Mouse (Mus musculus) lung, adult 2 months (tissue): ENCODE results near the gene Ccpg1os. TPM values are rescaled to one million over a fixed set of nuclear protein-coding genes. Genes with fewer than 3 reads are reported as not detected.

Experiments
- DNase-seq: peaks from one replicate; pipeline ENCODE4 v3.0.0; 2022
- H3K4me1 ChIP-seq: fragments of 200-500 bp; 2 replicates; pipeline ENCODE4 v1.6.1; 2011; ENCODE audit warnings: low read length; ENCODE audit not compliant: control insufficient read depth, insufficient read depth
- H3K4me3 ChIP-seq: fragments of 200-500 bp; replicated peaks from 2 replicates; pipeline ENCODE3; 2011; ENCODE audit warnings: low read depth, mild to moderate bottlenecking, control low read depth, low read length; ENCODE audit errors: extremely low read depth
- CTCF ChIP-seq: fragments of 200-500 bp; IDR thresholded peaks from 2 replicates; pipeline ENCODE4 v1.5.1; 2011; ENCODE audit warnings: mild to moderate bottlenecking, low read length, control low read depth; ENCODE audit not compliant: insufficient read depth
- POLR2A ChIP-seq: fragments of 200-500 bp; IDR thresholded peaks from 2 replicates; pipeline ENCODE4 v1.6.1; 2011; ENCODE audit warnings: low read depth, mild to moderate bottlenecking, control low read depth, low read length, borderline replicate concordance; ENCODE audit errors: extremely low read depth
- WGBS: fragments of 180-500 bp; shearing (Covaris S2); methylation state at CpG from one replicate; pipeline ENCODE4 v1.1.7; 2018; 5-methylcytosine and 5-hydroxymethylcytosine counted together
- polyA plus RNA-seq: library from polyadenylated mRNA; depleted of rRNA; stranded (reverse); fragments of >200 nt; gene quantifications from 2 replicates; pipeline ENCODE4 v1.2.3, GENCODE M21; 2012

Gene Ccpg1os
- polyA plus RNA-seq, 1 experiment, result 21.1 TPM

DNA sequence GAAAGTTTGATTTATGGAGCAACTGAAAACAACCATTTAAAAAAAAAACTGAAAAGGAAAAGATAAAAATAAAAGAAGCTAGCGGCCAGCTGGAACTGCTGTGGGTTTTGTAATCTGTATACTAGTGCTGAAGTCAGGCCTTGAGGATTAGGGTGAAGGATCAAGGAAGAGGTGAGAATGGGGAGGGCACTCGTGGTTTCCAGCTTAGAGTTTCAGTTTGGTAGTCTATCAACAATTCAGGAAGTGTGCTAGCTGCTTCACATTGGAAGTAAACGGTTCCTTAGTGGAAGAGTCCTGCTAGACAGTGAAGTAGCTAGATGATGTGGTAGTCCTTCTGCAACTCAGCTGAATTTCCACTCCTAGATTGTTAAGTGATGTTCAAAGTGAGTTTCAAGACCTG, 23.2 kb upstream of the Ccpg1os start:
- Histone ChIP-seq H3K4me3 (no peak overlapping the region), H3K4me1 (0 out of 2 replicates have a peak, but pooled peaks cover 4% of the 10 kb centered on the region)
- DNase-seq, result no peak
- TF ChIP-seq CTCF (no peak), POLR2A (no peak)
- whole genome bisulfite sequencing, result 32% methylated on average over 3 of the region's 3 CpGs

DNA sequence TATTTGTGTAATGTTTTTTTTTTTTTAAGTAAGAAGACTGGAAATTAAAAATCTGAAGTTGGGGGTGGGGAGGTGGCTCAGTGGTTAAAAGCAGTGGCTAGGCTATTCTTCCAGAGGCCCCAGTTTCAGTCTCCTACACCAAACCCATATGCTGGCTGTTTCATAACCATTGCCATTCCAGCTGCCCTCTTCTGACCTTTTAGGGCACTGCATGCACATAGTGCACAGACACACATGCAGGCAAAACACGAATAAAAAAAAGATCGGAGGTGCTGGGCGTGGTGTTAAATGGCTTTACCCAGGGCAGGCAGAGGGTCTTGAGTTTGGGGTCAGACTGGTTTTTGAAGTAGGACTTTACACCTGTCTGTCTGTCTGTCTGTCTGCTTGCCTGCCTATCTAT, 21.0 kb upstream of the Ccpg1os start:
- Histone ChIP-seq H3K4me3 (no peak overlapping the region), H3K4me1 (0 out of 2 replicates have a peak, but pooled peaks cover 4% of the 10 kb centered on the region)
- TF ChIP-seq POLR2A, result no peak
- TF ChIP-seq CTCF, result no peak
- DNase-seq, result no peak
- WGBS, result 97% methylated on average over 3 of the region's 3 CpGs

DNA sequence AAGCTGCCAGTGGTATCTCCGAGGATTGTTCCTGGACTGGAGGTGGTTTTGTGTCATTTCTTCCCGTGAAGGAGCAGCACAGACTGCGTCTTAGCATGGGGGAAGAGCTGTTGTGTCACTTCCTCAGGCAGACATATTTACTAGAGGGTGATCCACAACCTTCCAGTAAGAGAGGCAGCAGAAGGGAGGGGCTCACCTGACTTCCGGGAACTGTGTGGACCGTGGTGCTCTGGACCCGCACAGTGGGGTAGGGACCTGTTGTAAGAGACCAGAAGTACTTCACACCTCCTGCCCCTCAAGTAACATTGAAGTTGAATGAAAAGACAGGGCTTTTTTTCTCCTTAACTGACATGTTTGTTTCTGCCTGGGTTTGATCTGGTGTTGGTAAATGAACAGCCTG, 19.9 kb upstream of the Ccpg1os start:
- no peak for TF ChIP-seq CTCF
- TF ChIP-seq POLR2A, result no peak
- Histone ChIP-seq H3K4me3 (no peak overlapping the region), H3K4me1 (0 out of 2 replicates have a peak, but pooled peaks cover 4% of the 10 kb centered on the region)
- no peak for DNase-seq
- 59% methylated on average over 6 of the region's 6 CpGs for WGBS

DNA sequence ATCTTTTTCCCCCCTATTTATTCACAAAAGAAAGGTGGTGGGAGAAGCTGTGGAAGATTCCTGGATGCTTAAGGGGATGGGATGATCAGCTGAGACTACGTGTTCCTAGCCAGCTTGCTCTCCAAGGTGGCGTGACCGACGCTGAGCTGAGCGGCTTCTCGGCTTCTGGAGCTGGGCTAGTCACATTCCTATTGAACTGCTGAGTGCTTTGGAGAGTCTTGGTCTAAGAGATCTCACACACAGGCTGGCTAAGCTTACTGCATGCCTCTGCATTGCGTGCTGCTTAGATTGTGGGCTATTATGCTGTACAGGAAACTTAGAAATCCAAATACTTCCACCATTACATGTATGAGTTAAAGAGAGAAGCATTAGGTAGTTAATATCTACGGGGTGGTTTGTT, 18.9 kb upstream of the Ccpg1os start:
- Histone ChIP-seq H3K4me1 (0 out of 2 replicates have a peak, but pooled peaks cover 4% of the 10 kb centered on the region), H3K4me3 (no peak overlapping the region)
- DNase-seq, result no peak
- TF ChIP-seq CTCF (no peak), POLR2A (no peak)
- 75% methylated on average over 8 of the region's 8 CpGs for WGBS

DNA sequence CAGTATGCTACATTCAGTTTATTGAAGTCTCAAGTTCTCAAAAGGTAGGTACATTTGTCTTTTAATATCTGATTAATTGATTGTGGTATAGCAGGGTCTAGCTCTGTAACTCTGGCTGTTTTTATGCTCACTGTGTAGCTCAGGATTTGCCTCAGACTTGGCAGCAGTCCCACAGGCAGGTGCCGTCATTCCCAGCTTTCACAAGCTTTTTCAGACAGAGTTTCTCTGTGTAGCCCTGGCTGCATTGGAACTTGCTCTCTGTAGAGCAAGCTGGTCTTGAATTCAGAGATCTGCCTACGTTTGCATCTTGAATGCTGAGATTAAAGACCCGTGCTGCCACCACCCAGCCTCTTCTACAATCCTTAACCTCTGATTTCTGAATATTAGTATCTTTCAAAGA, 17.0 kb upstream of the Ccpg1os start:
- no peak for TF ChIP-seq CTCF
- 56% methylated on average over 3 of the region's 3 CpGs for WGBS
- DNase-seq, result no peak
- 0 out of 2 replicates have a peak, but pooled peaks cover 2% of the 10 kb centered on the region for H3K4me1 ChIP-seq
- no peak overlapping the region for H3K4me3 ChIP-seq

DNA sequence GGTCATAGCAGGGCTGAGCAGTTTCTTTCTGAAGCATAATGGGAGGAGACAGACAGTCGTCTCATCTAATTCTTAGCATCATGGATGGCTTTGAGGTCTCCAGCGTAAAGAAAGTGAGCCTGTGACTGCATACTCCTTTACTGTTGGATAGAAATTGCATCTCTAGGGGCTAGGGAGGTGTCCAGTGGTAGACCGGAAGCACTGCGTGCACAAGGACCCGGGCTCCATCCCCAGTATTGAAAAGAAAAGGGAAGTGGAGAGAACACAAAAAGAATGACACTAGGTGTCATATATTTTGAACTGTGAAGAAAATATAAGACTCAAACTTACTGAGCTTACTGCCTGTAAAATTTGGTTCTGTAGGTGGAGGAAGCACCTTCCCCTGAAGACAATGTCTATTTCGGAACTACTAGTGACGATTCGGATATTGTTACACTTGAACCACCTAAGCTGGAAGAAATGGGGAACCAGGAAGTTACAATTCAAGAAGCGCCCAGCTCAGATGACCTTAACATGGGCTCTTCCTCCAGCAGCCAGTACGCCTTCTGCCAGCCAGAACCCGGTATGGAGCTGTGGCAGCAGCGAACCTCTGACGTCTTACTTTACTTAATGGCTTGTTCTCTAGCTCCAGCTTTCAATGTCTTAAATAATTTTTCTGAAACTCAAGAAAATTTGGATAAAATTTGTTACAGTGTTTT, 16.3 kb upstream of the Ccpg1os start:
- TF ChIP-seq CTCF, result no peak
- no peak for TF ChIP-seq POLR2A
- DNase-seq, result no peak
- WGBS, result 85% methylated on average over 13 of the region's 13 CpGs
- Histone ChIP-seq H3K4me1 (0 out of 2 replicates have a peak, but pooled peaks cover 2% of the 10 kb centered on the region), H3K4me3 (no peak overlapping the region)

DNA sequence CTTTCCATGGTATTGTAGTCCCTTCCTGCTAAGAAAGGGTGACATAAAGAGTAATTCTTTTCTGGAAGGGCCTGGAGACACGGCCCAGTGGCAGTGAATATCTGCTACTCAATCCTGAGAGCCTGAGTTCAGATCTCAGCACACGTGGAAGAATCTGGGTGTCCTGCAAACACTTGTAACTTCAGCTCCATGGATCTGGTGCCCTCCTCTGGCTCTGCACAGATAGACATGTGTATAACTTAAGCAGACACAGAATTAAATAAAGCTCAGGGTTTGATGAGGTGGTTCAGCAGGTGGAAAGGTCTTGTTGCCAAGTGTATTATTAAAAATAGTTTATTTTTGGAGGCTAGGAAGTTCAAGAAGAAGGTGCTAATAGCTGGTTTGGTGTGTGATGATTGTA, 15.3 kb upstream of the Ccpg1os start:
- 65% methylated on average over 2 of the region's 2 CpGs for WGBS
- TF ChIP-seq CTCF (no peak), POLR2A (no peak)
- no peak overlapping the region for H3K4me3 ChIP-seq
- H3K4me1 ChIP-seq, result 0 out of 2 replicates have a peak, but pooled peaks cover 2% of the 10 kb centered on the region
- DNase-seq, result no peak

DNA sequence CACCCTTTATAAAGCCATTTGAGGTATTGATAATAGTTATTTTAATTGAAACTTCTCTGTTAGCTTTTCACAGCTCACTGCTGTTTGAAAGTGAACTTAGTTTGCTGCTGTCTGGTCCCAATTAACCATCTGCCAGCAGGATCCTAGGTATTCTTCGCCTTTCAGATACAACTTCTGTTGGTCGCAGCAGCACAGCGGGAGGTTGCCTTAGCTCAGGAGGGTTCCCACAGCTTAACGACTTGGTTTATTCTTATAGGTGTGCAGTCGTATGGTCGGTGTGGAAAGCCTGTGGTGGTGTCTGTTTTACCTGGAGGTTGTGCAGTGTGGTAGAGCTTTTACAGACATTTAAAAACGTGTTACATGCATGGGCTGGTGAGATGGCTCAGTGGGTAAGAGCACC, 11.6 kb upstream of the Ccpg1os start:
- TF ChIP-seq POLR2A (no peak), CTCF (no peak)
- 70% methylated on average over 7 of the region's 7 CpGs for WGBS
- H3K4me1 ChIP-seq, result no peaks in the 10 kb centered on the region
- H3K4me3 ChIP-seq, result no peak overlapping the region
- no peak for DNase-seq

DNA sequence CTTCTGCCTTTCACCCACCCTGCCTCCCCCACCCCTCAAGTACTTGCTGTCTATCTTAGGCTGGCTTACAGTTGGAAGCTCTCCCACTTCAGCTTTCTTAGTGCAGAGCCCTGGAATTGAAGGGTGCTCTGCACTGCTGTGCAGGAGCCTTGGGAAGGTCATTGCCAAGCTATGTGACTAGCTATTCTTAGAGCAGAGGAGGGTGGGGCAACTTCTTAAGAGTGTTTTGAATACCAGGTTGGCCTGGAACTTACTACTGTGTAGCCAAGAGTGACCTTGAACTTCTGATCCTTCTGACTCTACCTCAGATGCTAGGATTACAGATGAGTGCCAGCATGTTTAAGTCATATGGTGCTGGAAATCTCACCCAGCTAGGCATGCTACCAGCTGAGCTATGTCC, 11.0 kb upstream of the Ccpg1os start:
- TF ChIP-seq CTCF, result no peak
- no peak for TF ChIP-seq POLR2A
- H3K4me1 ChIP-seq, result no peaks in the 10 kb centered on the region
- DNase-seq, result no peak
- no peak overlapping the region for H3K4me3 ChIP-seq

DNA sequence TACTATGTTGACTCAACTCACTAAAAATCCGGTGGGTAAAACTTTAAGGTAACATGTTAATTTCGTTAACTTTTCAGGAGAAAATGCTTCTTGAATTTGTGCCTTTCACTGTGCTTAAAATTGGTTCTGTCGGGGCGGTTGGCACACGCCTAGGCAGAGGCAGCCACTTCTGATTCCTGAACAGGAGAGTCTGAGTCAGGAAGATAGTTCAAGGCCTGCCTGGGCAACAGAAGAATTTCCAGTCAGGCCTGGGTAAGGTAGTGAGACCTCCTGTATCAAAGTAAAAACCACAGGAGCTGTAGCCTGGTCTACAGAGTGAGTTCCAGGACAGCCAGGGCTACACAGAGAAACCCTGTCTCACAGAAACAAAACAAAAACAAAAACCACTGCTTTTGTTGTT, 7.4 kb upstream of the Ccpg1os start:
- Histone ChIP-seq H3K4me3 (no peak overlapping the region), H3K4me1 (peaks cover 2% of the 10 kb centered on the region; the same call in 1 of the 2 replicates)
- DNase-seq, result no peak
- 85% methylated on average over 5 of the region's 5 CpGs for WGBS
- no peak for TF ChIP-seq CTCF

DNA sequence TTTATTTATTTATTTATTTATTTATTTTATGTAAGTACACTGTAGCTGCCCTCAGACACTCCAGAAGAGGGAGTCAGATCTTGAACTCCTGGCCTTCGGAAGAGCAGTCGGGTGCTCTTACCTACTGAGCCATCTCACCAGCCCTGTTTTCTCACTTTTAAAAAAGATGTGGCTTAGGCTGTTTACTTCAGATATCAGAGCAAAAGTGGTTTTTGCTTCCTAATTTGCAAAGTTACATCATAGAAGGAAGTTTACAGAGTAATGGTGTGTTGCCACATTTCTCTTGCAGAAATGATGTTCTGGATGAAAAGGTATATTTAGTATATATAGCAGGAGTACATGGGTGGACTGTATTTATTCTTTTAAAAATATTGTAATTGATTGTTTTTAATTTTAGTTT, 6.2 kb upstream of the Ccpg1os start:
- TF ChIP-seq POLR2A (no peak), CTCF (no peak)
- DNase-seq, result no peak
- peaks cover 6% of the 10 kb centered on the region for H3K4me1 ChIP-seq
- WGBS, result 91% methylated on average over 2 of the region's 2 CpGs
- H3K4me3 ChIP-seq, result no peak overlapping the region

DNA sequence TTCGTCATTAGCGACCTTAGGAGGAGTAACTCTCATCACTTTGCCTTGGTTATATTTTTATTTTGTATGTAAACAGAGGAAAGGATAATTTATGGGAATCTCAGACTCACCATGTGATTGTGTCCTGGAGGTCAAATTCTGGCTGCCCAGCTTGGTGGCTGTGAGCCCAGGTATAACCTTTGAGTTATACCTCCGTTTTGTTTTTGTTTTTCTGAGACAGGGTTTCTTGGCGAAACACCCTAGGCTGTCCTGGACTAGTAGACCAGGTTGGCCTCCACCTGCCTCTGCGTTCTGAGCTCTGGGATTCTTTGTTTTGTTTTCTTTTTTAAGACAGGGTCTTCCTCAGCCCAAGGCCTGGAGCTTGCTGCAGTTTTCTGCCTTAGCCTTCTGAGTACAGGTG, 3.5 kb upstream of the Ccpg1os start:
- WGBS, result 80% methylated on average over 5 of the region's 5 CpGs
- TF ChIP-seq POLR2A, result no peak
- TF ChIP-seq CTCF, result no peak
- H3K4me1 ChIP-seq, result peaks cover 9% of the 10 kb centered on the region
- DNase-seq, result no peak
- H3K4me3 ChIP-seq, result no peak overlapping the region
